Mouse (Mus musculus): Measurements from ENCODE around the gene Ppif. TPM values are rescaled to one million over a fixed set of nuclear protein-coding genes. Genes with fewer than 3 reads are reported as not detected.

Gene Ppif
- polyA plus RNA-seq, 1 experiment = 42.2 TPM

DNA sequence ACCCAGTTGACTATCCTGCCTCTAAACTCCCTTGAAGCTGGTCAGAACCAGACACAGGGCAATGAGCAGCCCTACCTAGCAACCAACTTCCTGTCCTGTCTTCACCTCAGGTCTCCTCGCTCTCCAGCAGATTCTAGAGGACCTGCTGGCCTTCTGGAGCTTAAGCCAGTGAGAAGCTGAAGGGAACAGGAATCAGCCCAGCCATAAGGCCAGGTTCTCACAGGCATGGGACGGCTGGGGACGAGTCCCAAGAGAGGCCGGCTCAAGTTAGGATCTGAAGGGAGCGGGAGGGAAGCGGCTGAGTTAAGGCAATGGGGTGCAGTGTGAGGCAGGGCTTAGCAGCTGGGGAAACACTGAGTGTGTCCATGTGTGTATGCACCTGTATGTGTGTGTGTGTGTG is 52.4 kb downstream of the Ppif start:
- H3K36me3 ChIP-seq (ENCODE audit: control insufficient read depth, insufficient read depth, low read length, poor library complexity, severe bottlenecking) = no peaks in the 10 kb centered on the region
- H3K27me3 ChIP-seq (ENCODE audit: control insufficient read depth, insufficient read depth, low read length, poor library complexity, severe bottlenecking) = no peaks in the 10 kb centered on the region
- no peaks in the 10 kb centered on the region for H3K9me3 ChIP-seq (replicated peaks; ENCODE audit: control insufficient read depth, insufficient read depth, low read length, poor library complexity, severe bottlenecking)
- TF ChIP-seq EP300 (IDR thresholded peaks at IDR 0.05; ENCODE audit: insufficient read depth, low read depth, low read length) (no peak), POLR2A (IDR thresholded peaks at IDR 0.05; ENCODE audit: insufficient read depth, low read length) (no peak), CTCF (IDR thresholded peaks at IDR 0.05; ENCODE audit: low read depth, low read length) (no peak)
- no peak overlapping the region for H3K9ac ChIP-seq (ENCODE audit: low read depth, poor library complexity, severe bottlenecking)
- H3K4me3 ChIP-seq (ENCODE audit: low read depth, low read length) = no peak overlapping the region
- H3K27ac ChIP-seq (ENCODE audit: insufficient read depth, low read length) = no peak overlapping the region
- no peaks in the 10 kb centered on the region for H3K4me1 ChIP-seq (ENCODE audit: control insufficient read depth, insufficient read depth, low read length)

DNA sequence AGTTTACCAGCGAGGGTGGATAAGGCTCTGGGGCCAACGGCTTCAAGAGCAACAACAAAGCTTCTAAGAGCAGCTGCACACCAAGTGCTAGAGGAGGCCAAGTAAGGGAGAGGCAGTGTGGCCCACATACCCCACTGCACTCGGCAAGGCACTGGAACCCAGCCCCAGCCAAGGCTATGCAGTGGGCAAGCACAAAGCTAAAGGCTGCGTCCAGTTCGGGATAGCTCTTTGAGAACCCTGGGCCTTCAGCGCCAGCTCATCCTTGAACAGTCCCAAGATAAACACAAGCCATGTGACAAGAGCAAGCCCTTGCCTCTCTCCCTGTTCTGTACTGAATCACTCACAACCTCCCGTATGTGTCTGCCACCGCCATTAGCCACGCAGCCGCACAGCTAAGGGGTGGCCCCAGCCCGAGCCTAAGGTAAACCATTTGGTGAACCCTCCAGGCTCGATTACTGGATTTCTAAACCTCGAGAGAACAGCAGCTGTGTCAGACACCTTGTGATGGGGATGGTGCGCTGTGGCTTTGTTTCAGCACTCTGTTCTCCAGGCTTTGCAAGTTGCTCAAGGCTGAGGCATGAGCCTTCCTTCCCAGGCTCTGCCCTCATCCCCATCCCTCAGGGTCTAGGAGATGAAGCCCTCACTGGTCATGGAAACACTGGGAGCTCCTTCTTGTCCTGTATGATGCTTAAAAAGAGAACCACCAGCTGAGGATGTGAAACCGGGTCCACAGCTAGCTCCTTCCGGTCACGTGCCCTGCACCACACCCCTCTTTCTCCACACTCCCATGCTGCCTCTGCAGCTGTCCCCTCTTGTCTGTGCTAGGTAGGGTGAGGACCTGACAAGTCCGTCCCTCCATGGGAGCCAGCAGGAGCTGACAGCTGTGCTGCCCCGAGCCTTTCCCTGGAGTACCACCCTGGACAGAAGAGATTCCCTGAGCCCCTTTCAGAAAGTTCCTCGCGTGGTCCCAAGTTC is 53.3 kb downstream of the Ppif start:
- TF ChIP-seq POLR2A (IDR thresholded peaks at IDR 0.05; ENCODE audit: insufficient read depth, low read length) = no peak
- TF ChIP-seq CTCF (IDR thresholded peaks at IDR 0.05; ENCODE audit: low read depth, low read length) = no peak
- no peak for TF ChIP-seq EP300 (IDR thresholded peaks at IDR 0.05; ENCODE audit: insufficient read depth, low read depth, low read length)
- Histone ChIP-seq H3K36me3 (ENCODE audit: control insufficient read depth, insufficient read depth, low read length, poor library complexity, severe bottlenecking) (no peaks in the 10 kb centered on the region), H3K4me1 (ENCODE audit: control insufficient read depth, insufficient read depth, low read length) (no peaks in the 10 kb centered on the region), H3K27ac (ENCODE audit: insufficient read depth, low read length) (no peak overlapping the region), H3K9me3 (replicated peaks; ENCODE audit: control insufficient read depth, insufficient read depth, low read length, poor library complexity, severe bottlenecking) (no peaks in the 10 kb centered on the region), H3K4me3 (ENCODE audit: low read depth, low read length) (no peak overlapping the region), H3K27me3 (ENCODE audit: control insufficient read depth, insufficient read depth, low read length, poor library complexity, severe bottlenecking) (no peaks in the 10 kb centered on the region), H3K9ac (ENCODE audit: low read depth, poor library complexity, severe bottlenecking) (no peak overlapping the region)

DNA sequence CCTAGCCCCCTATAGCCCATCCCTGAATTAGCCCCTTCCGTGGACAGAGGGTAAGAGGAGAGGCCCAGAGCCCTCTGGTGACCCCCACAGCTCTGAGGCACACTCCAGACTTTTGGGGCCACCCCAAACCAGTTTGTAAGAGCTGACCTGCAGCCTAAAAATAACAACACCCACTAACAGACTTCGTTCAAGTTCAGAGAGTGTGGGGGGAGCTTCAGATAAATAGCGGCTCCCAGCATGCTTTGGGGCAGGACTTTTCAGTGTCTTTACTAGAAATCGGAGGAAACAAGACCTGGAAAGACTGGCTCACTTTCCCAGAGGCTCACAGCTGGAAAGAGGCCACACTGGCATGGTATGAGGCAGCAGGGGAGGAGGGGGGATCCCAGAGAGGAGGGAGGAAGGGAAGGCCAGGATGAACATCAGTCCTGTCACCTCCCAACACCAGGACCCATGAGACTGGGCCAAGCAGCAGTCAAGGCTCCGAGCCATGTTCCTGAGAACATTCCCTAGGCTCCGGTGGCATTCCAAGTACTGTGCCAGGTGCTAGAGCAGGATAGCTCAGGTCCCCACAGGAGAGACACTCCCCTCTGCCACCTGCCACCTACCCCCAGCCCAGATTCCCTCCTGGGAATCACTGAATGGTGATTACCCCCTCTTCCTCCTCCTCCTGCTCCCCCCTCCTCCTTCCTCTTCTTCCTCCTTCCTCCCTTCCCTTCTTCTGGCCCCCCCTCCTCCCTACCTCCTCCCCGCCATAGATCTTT is 54.2 kb downstream of the Ppif start:
- TF ChIP-seq EP300 (IDR thresholded peaks at IDR 0.05; ENCODE audit: insufficient read depth, low read depth, low read length) (no peak), POLR2A (IDR thresholded peaks at IDR 0.05; ENCODE audit: insufficient read depth, low read length) (no peak), CTCF (IDR thresholded peaks at IDR 0.05; ENCODE audit: low read depth, low read length) (no peak)
- no peaks in the 10 kb centered on the region for H3K27me3 ChIP-seq (ENCODE audit: control insufficient read depth, insufficient read depth, low read length, poor library complexity, severe bottlenecking)
- H3K9me3 ChIP-seq (replicated peaks; ENCODE audit: control insufficient read depth, insufficient read depth, low read length, poor library complexity, severe bottlenecking) = no peaks in the 10 kb centered on the region
- H3K27ac ChIP-seq (ENCODE audit: insufficient read depth, low read length) = no peak overlapping the region
- no peak overlapping the region for H3K4me3 ChIP-seq (ENCODE audit: low read depth, low read length)
- no peaks in the 10 kb centered on the region for H3K4me1 ChIP-seq (ENCODE audit: control insufficient read depth, insufficient read depth, low read length)
- H3K36me3 ChIP-seq (ENCODE audit: control insufficient read depth, insufficient read depth, low read length, poor library complexity, severe bottlenecking) = no peaks in the 10 kb centered on the region
- no peak overlapping the region for H3K9ac ChIP-seq (ENCODE audit: low read depth, poor library complexity, severe bottlenecking)

DNA sequence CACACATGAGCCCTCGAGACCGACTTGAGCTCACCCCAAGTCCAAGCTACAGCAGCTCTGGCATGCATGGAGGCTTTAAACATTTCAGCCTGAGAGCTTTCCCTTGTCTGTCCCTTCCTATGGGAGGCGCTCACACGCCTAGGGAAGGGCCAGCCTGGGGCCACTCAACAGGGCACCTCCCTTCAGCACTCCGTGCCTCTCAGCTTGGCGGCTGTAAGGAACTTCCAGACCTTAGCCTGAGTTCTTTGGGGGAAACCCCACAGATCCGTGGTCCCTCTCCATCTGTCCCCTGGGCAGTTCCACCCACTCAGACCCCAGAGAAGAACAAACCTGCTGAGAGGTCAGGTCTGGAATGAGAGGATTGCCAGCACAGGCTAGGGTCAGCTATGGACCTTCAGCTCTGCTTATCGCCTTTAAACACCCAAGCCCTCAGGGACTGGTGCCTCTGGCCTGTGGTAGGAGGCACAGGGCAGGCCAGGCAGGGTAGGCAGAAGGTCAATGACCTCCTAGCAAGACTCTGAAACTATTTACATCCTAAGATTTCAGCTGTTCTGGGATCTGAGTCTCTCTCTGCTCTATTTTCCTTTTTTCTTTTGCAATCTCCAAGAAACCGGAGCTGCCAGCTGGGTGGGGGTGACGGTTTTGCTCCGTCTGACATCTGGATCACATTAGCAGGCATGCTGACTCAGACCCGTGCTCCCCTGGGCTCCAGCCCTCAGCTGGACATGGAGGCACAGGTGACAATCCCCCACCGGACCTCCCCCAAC is 55.4 kb downstream of the Ppif start:
- no peak overlapping the region for H3K4me3 ChIP-seq (ENCODE audit: low read depth, low read length)
- no peak overlapping the region for H3K27ac ChIP-seq (ENCODE audit: insufficient read depth, low read length)
- no peak overlapping the region for H3K9ac ChIP-seq (ENCODE audit: low read depth, poor library complexity, severe bottlenecking)
- no peaks in the 10 kb centered on the region for H3K27me3 ChIP-seq (ENCODE audit: control insufficient read depth, insufficient read depth, low read length, poor library complexity, severe bottlenecking)
- no peaks in the 10 kb centered on the region for H3K9me3 ChIP-seq (replicated peaks; ENCODE audit: control insufficient read depth, insufficient read depth, low read length, poor library complexity, severe bottlenecking)
- H3K36me3 ChIP-seq (ENCODE audit: control insufficient read depth, insufficient read depth, low read length, poor library complexity, severe bottlenecking) = no peaks in the 10 kb centered on the region
- no peaks in the 10 kb centered on the region for H3K4me1 ChIP-seq (ENCODE audit: control insufficient read depth, insufficient read depth, low read length)
- TF ChIP-seq CTCF (IDR thresholded peaks at IDR 0.05; ENCODE audit: low read depth, low read length) (no peak), EP300 (IDR thresholded peaks at IDR 0.05; ENCODE audit: insufficient read depth, low read depth, low read length) (no peak), POLR2A (IDR thresholded peaks at IDR 0.05; ENCODE audit: insufficient read depth, low read length) (no peak)

Other genes with a start within 250 kb of the Ppif start
- 22.5 and 27.4 TPM in 2 replicates for gene Zmiz1, start 235.0 kb upstream of the Ppif start, polyA plus RNA-seq (2011; ENCODE audit: insufficient read depth, insufficient read length, low read depth, missing spikeins)
- 9.0 and 9.5 TPM in 2 replicates for gene Zcchc24, start 74.9 kb downstream of the Ppif start, polyA plus RNA-seq (2011; ENCODE audit: insufficient read depth, insufficient read length, low read depth, missing spikeins)
- gene Anxa11, start 148.0 kb downstream of the Ppif start, polyA plus RNA-seq (2011; ENCODE audit: insufficient read depth, insufficient read length, low read depth, missing spikeins) = 106 and 109 TPM in 2 replicates
- gene Plac9a, start 208.9 kb downstream of the Ppif start, polyA plus RNA-seq (2011; ENCODE audit: insufficient read depth, insufficient read length, low read depth, missing spikeins) = 13.9 and 17.1 TPM in 2 replicates
- 9.0 and 12.3 TPM in 2 replicates for gene Tmem254a, start 233.5 kb downstream of the Ppif start, polyA plus RNA-seq (2011; ENCODE audit: insufficient read depth, insufficient read length, low read depth, missing spikeins)
- gene Cphx1, start 244.2 kb downstream of the Ppif start, polyA plus RNA-seq (2011; ENCODE audit: insufficient read depth, insufficient read length, low read depth, missing spikeins) = 3.1 TPM in 1 of 2 replicates, not detected in the other

Measured in ES-Bruce4 (cell line).